Mouse (Mus musculus) ovary, adult 2 months (tissue): Measurements from ENCODE around the gene Eno1. TPM values are rescaled to one million over a fixed set of nuclear protein-coding genes. Genes with fewer than 3 reads are reported as not detected.

Source experiments
- polyA plus RNA-seq: library from polyadenylated mRNA; depleted of rRNA; stranded (reverse); fragments of >200 nt; gene quantifications from 2 replicates; pipeline ENCODE4 v1.2.3, GENCODE M21; 2012; rRNA removed

Gene Eno1
- polyA plus RNA-seq: 258 and 379 TPM in 2 replicates

GRCm38 (mm10) chr4:150236521-150237481 lies at the start of gene Eno1:
Gene Eno1, plus strand, starts transcription at chr4:150236721.

DNA sequence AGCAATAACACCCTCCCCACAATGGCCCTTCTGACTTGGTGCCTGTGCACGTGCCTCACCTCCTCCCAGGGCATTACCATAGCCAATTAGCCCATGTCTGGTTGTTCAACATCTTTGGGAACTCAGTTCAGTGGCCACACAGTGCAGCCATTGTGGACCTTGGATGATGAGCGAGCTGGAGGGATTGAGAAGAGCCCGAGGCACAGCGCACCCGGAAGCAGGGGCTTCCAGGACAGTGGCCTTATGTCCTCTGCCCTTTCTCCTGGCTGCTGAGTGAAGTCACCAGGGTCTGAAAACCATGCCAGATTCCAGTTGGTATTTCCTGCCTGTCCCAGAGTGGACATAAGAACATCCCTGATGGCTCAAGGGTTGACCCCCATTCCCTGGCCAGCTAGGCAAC lies 35.3 kb upstream of the Eno1 start, which contains the start of gene Car6:
Car6 (minus strand) TSS at position 101 of the 400 bp plus-strand sequence.

GRCm38 (mm10) chr4:150281018-150281761 lies 44.7 kb downstream of the Eno1 start, which contains the start of gene Rere:
Gene Rere, plus strand, starts transcription at chr4:150281646.

Other genes starting within 250 kb of the Eno1 start
- 97.1 and 99.8 TPM in 2 replicates for gene H6pd, start 227.7 kb upstream of the Eno1 start, polyA plus RNA-seq
- gene Gpr157, start 149.4 kb upstream of the Eno1 start, polyA plus RNA-seq: 3.7 and 4.4 TPM in 2 replicates
- 3.5 and 3.6 TPM in 2 replicates for gene Slc2a5, start 117.4 kb upstream of the Eno1 start, polyA plus RNA-seq
- gene Slc2a7, start 87.7 kb upstream of the Eno1 start, polyA plus RNA-seq: 0.09 TPM in 1 of 2 replicates, not detected in the other
- gene Car6, start 35.4 kb upstream of the Eno1 start, polyA plus RNA-seq: not detected in 2 replicates
- 25.8 and 39.7 TPM in 2 replicates for gene Rere, start 44.9 kb downstream of the Eno1 start, polyA plus RNA-seq